Comparison of ENCODE assay signal across 15 mouse cellular contexts in the genomic region with DNA sequence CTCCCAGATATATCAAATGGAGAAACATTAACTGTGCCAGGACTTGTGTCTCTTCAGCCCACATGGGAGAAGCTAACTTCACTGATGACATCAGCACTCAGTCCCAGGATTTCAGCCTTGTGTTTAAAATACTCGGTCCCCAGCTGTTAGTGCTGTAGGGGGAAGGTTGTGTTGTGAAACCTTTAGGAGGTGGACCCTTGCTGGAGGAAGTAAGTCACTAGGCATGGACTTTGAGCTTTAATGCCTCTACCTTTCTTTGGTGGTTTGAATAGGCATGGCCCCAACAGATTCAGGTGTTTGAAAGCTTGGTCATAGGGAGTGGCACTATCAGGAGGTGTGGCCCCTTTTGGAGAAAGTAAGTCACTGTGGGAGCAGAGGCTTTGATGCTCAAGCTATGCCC. TPM values are rescaled to one million over a fixed set of nuclear protein-coding genes. Genes with fewer than 3 reads are reported as not detected.
"Had no signal": no experiment of that assay in that cellular context is flagged by ENCODE, and none has a peak within 500 bp of the region (broad histone marks: within the 10 kb centered on the region; RNA-seq: fewer than 3 reads in every experiment).

No protein-coding gene starts in this region.

- ATAC-seq: inflammation-experienced regulatory T-cells, adult 6 months had no signal

- H3K27me3 ChIP-seq: liver, embryonic 13.5 days had no signal

- H3K4me3 ChIP-seq: layer of hippocampus, adult 2 months; liver, embryonic 13.5 days had no signal

- H3K9ac ChIP-seq: liver, embryonic 13.5 days had no signal

- H3K36me3 ChIP-seq: liver, embryonic 13.5 days had no signal

- DNase-seq: kidney, adult 18-20 months; kidney, adult 9 months; kidney, postnatal 14 days; kidney, postnatal 4 days; layer of hippocampus, adult 9-11 months; liver, embryonic 13.5 days; lung, adult 2 months; lung, postnatal 14 days; lung, postnatal 4 days; midbrain, embryonic 14.5 days; thymus, postnatal 25 days had no signal

- H3K4me2 ChIP-seq: liver, embryonic 13.5 days had no signal

- H3K27ac ChIP-seq: layer of hippocampus, adult 2 months; liver, embryonic 13.5 days had no signal

- H3K9me3 ChIP-seq: liver, embryonic 13.5 days had no signal

RNA-seq across cellular contexts. Expression of a gene that starts 50.1 kb away (rescaled TPM):
- total RNA-seq: liver, adult 2 months; megakaryocyte, adult 5-6 weeks had no signal
